Mouse (Mus musculus): Measurements from ENCODE around the gene Sox21. TPM values are rescaled to one million over a fixed set of nuclear protein-coding genes. Genes with fewer than 3 reads are reported as not detected.

Gene Sox21
- polyA plus RNA-seq, 1 experiment from 2014 or later = 16.7 TPM

GRCm38 (mm10) chr14:118235973-118236885, 601 bp downstream of the Sox21 start:
- WGBS = under 1% methylated on average over 67 of the region's 73 CpGs
- H3K4me2 ChIP-seq (replicated peaks) = peak overlapping the region; percentile 78
- H3K36me3 ChIP-seq = peaks cover 5% of the 10 kb centered on the region
- H3K4me1 ChIP-seq (replicated peaks) = peaks cover 45% of the 10 kb centered on the region
- H3K27me3 ChIP-seq = peaks cover 39% of the 10 kb centered on the region
- H3K9ac ChIP-seq (replicated peaks) = peak overlapping the region; percentile 93
- peak overlapping the region; percentile 93 for H3K27ac ChIP-seq
- H3K9me3 ChIP-seq = no peaks in the 10 kb centered on the region
- peak overlapping the region; percentile 76 for H3K4me3 ChIP-seq (replicated peaks)
- peak; percentile 56 for ATAC-seq

GRCm38 (mm10) chr14:118235361-118235972, 1.4 kb downstream of the Sox21 start:
- H3K27ac ChIP-seq = peak overlapping the region; percentile 93
- H3K9me3 ChIP-seq = no peaks in the 10 kb centered on the region
- H3K36me3 ChIP-seq = peaks cover 5% of the 10 kb centered on the region; the same call in 1 of the 2 replicates
- H3K4me3 ChIP-seq (replicated peaks) = peak overlapping the region; percentile 76
- H3K9ac ChIP-seq (replicated peaks) = peak overlapping the region; percentile 93
- H3K4me2 ChIP-seq (replicated peaks) = peak overlapping the region; percentile 78
- H3K4me1 ChIP-seq (replicated peaks) = peaks cover 50% of the 10 kb centered on the region
- peaks cover 39% of the 10 kb centered on the region for H3K27me3 ChIP-seq
- no peak for ATAC-seq
- WGBS = under 1% methylated on average over 62 of the region's 62 CpGs

GRCm38 (mm10) chr14:118234541-118235210, 2.2 kb downstream of the Sox21 start:
- H3K36me3 ChIP-seq = peaks cover 5% of the 10 kb centered on the region; the same call in 1 of the 2 replicates
- peak overlapping the region; percentile 93 for H3K27ac ChIP-seq
- ATAC-seq = no peak
- H3K9ac ChIP-seq (replicated peaks) = peak overlapping the region; percentile 93
- H3K4me2 ChIP-seq (replicated peaks) = peak overlapping the region; percentile 78
- peak overlapping the region; percentile 76 for H3K4me3 ChIP-seq (replicated peaks)
- H3K27me3 ChIP-seq = peaks cover 32% of the 10 kb centered on the region
- no peaks in the 10 kb centered on the region for H3K9me3 ChIP-seq
- peaks cover 56% of the 10 kb centered on the region for H3K4me1 ChIP-seq (replicated peaks)
- WGBS = under 1% methylated on average over 75 of the region's 84 CpGs

- peaks cover 58% of the 10 kb centered on the region for H3K4me1 ChIP-seq (replicated peaks)
- peak overlapping the region; percentile 76 for H3K4me3 ChIP-seq (replicated peaks)
- no peaks in the 10 kb centered on the region for H3K9me3 ChIP-seq
- peak overlapping the region; percentile 78 for H3K4me2 ChIP-seq (replicated peaks)
- H3K9ac ChIP-seq (replicated peaks) = peak overlapping the region; percentile 93
- H3K36me3 ChIP-seq = peaks cover 5% of the 10 kb centered on the region; the same call in 1 of the 2 replicates
- H3K27me3 ChIP-seq = peaks cover 30% of the 10 kb centered on the region
- no peak for ATAC-seq
- 2% methylated on average over 26 of the region's 26 CpGs for WGBS
- peak overlapping the region; percentile 93 for H3K27ac ChIP-seq
Measured at GRCm38 (mm10) chr14:118233786-118234540, 2.9 kb downstream of the Sox21 start.

- 3% methylated on average over 8 of the region's 8 CpGs for WGBS
- no peak for ATAC-seq
- Histone ChIP-seq H3K4me1 (replicated peaks) (peaks cover 72% of the 10 kb centered on the region), H3K27me3 (peaks cover 44% of the 10 kb centered on the region), H3K36me3 (peaks cover 5% of the 10 kb centered on the region; the same call in 1 of the 2 replicates), H3K4me3 (replicated peaks) (peak overlapping the region; percentile 37), H3K9me3 (no peaks in the 10 kb centered on the region), H3K4me2 (replicated peaks) (peak overlapping the region; percentile 61), H3K9ac (replicated peaks) (peak overlapping the region; percentile 56), H3K27ac (peak overlapping the region; percentile 84)
Measured at GRCm38 (mm10) chr14:118232381-118232970, 4.4 kb downstream of the Sox21 start.

- Histone ChIP-seq H3K27me3 (peaks cover 85% of the 10 kb centered on the region), H3K4me2 (replicated peaks) (peak overlapping the region; percentile 45), H3K9ac (replicated peaks) (no peak overlapping the region), H3K36me3 (no peaks in the 10 kb centered on the region), H3K27ac (no peak overlapping the region), H3K9me3 (no peaks in the 10 kb centered on the region), H3K4me3 (replicated peaks) (peak overlapping the region; percentile 22), H3K4me1 (replicated peaks) (peaks cover 60% of the 10 kb centered on the region)
- 1% methylated on average over 21 of the region's 21 CpGs for WGBS
- no peak for ATAC-seq
Measured at GRCm38 (mm10) chr14:118226471-118227155, 10.2 kb downstream of the Sox21 start.

GRCm38 (mm10) chr14:118225911-118226310, 10.9 kb downstream of the Sox21 start:
- peaks cover 79% of the 10 kb centered on the region for H3K27me3 ChIP-seq
- H3K36me3 ChIP-seq = no peaks in the 10 kb centered on the region
- under 1% methylated on average over 21 of the region's 21 CpGs for WGBS
- ATAC-seq = peak; percentile 64
- H3K27ac ChIP-seq = 0 out of 2 replicates have a peak overlapping the region, but pooled peaks have one; percentile 30
- H3K4me2 ChIP-seq (replicated peaks) = peak overlapping the region; percentile 45
- no peak overlapping the region for H3K9ac ChIP-seq (replicated peaks)
- H3K9me3 ChIP-seq = 0 out of 2 replicates have a peak, but pooled peaks cover 5% of the 10 kb centered on the region
- peaks cover 53% of the 10 kb centered on the region for H3K4me1 ChIP-seq (replicated peaks)
- peak overlapping the region; percentile 22 for H3K4me3 ChIP-seq (replicated peaks)

- 0 out of 2 replicates have a peak, but pooled peaks cover 6% of the 10 kb centered on the region for H3K9me3 ChIP-seq
- H3K4me3 ChIP-seq (replicated peaks) = peak overlapping the region; percentile 22; the same call in 1 of the 2 replicates
- peaks cover 79% of the 10 kb centered on the region for H3K27me3 ChIP-seq
- H3K27ac ChIP-seq = 0 out of 2 replicates have a peak overlapping the region, but pooled peaks have one; percentile 30
- ATAC-seq = no peak
- 28% methylated on average over 16 of the region's 16 CpGs for WGBS
- H3K4me2 ChIP-seq (replicated peaks) = peak overlapping the region; percentile 45
- no peak overlapping the region for H3K9ac ChIP-seq (replicated peaks)
- H3K4me1 ChIP-seq (replicated peaks) = peaks cover 49% of the 10 kb centered on the region
- no peaks in the 10 kb centered on the region for H3K36me3 ChIP-seq
Measured at GRCm38 (mm10) chr14:118225061-118225743, 11.6 kb downstream of the Sox21 start.

- H3K27me3 ChIP-seq = peaks cover 69% of the 10 kb centered on the region
- no peaks in the 10 kb centered on the region for H3K36me3 ChIP-seq
- WGBS = 85% methylated on average over 1 of the region's 1 CpGs
Measured at GRCm38 (mm10) chr14:118220885-118221284, 15.9 kb downstream of the Sox21 start.

GRCm38 (mm10) chr14:118216826-118217225, 20.0 kb downstream of the Sox21 start:
- Histone ChIP-seq H3K36me3 (no peaks in the 10 kb centered on the region), H3K9ac (replicated peaks) (no peak overlapping the region), H3K27me3 (peaks cover 53% of the 10 kb centered on the region), H3K4me3 (replicated peaks) (no peak overlapping the region), H3K4me1 (replicated peaks) (no peaks in the 10 kb centered on the region), H3K9me3 (0 out of 2 replicates have a peak, but pooled peaks cover 6% of the 10 kb centered on the region), H3K4me2 (replicated peaks) (no peak overlapping the region), H3K27ac (no peak overlapping the region)
- no peak for ATAC-seq
- WGBS = 95% methylated on average over 8 of the region's 8 CpGs

More at GRCm38 (mm10) chr14:118220885-118221284, 15.9 kb downstream of the Sox21 start:
- H3K27ac ChIP-seq = no peak overlapping the region
- H3K9me3 ChIP-seq = 0 out of 2 replicates have a peak, but pooled peaks cover 6% of the 10 kb centered on the region
- no peak overlapping the region for H3K4me3 ChIP-seq (replicated peaks)
- no peak overlapping the region for H3K9ac ChIP-seq (replicated peaks)
- peaks cover 9% of the 10 kb centered on the region for H3K4me1 ChIP-seq (replicated peaks)
- no peak overlapping the region for H3K4me2 ChIP-seq (replicated peaks)
- ATAC-seq = no peak

Measured in midbrain, embryonic 13.5 days (tissue).